Mouse (Mus musculus) kidney, postnatal 4 days (tissue): Measurements from ENCODE around the gene Mtor.

ENCODE experiments used
- DNase-seq, 2 experiments: peaks; one replicate each; pipeline ENCODE4 v3.0.0; 2021; ENCODE audit warnings: mixed read lengths in 2 of 2

The Mtor gene

GRCm38 (mm10) chr4:148535876-148536275, 87.5 kb downstream of the Mtor start:
- no peak for DNase-seq

DNA sequence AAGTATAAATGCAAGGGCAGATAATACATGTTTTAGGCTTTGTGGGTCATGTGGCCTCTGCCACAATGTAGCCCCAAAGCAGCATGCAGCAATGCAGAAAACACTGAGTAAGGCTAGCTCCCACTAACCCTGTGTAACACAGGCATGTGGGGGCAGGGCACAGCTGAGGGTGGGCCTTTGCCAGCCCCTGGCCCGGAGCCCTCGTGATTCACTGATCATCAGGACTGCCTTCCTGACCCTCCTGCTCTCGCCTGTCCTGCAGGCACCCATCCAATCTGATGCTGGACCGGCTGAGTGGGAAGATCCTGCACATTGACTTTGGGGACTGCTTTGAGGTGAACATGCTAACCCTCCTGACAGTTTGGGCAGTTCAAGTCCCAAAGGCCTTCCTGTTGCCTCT, 100.7 kb downstream of the Mtor start:
- DNase-seq, result no peak

DNA sequence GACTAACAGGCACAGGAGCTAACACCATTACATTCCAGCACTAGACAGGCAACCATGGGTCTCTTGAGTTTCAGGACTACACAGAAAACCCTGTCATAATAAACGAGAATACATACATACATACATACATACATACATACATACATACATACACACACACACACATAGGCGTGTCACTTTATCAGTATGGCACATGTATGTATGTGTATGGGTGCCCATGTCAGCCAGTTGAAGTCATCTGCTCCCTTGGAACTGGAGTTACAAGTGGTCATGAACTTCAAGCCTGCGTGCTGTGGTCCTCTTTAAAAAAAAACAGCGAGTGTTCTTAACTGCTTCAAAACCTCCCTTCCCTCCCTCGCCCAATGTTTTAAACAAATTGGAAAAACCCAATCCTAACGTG, 109.4 kb downstream of the Mtor start:
- no peak for DNase-seq

DNA sequence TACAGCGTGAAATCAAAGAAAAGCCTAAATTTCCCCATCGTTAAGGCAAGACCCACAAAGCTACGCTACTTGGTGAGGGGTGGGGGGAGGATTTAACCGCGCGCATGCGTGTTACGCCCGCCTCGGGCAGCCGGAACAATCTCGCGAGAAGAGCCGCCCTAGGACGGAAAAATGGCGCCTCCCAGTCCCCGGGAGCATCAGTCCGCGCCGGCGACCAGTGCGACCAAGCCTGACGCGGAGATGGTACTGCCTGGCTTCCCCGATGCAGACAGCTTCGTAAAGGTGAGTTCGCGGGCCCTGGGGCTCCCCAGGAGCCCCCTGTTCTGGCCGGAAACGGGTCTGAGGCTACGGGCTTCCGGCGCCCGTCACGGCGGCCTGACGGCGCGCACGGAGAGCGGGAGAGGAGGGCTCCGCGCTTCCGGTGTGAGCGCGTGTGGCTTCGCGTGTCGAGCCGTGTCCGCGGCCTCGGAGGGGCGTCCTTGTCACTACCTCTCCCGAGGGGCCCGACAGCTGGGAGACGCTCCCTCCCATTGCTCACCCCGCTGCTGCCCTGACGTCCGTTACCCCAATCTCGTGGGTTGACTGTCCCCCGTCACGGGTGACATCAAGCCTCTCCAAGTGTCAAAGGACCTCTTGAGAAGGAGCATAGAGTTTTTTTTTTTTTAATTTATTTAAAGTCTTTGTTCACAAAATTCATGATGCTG, 110.0 kb downstream of the Mtor start, which contains the start of gene Exosc10:
TSS of gene Exosc10 (plus strand) at position 133 of the 704 bp plus-strand sequence.
- DNase-seq, result peak; percentile 91 to 94

GRCm38 (mm10) chr4:148562676-148563075, 114.3 kb downstream of the Mtor start:
- no peak for DNase-seq

DNA sequence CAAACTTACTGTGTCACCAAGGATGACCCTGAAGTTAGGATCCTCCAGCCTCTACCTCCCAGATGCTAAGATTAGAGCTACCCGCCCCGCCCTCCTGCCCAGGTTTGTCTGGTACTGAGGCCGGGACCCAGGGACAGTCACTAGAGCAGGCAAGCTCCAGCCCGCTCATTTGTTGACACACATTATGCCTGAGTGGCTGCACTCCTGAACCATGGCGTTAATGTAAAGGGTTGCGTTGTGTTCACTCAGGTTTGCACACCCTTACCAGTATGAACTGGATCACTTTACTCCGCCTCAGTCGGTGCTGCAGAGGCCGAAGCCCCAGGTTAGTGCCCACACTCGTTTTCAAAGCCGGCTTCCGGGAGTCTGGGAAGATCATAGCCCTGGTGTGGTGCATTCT, 115.2 kb downstream of the Mtor start:
- no peak for DNase-seq

DNA sequence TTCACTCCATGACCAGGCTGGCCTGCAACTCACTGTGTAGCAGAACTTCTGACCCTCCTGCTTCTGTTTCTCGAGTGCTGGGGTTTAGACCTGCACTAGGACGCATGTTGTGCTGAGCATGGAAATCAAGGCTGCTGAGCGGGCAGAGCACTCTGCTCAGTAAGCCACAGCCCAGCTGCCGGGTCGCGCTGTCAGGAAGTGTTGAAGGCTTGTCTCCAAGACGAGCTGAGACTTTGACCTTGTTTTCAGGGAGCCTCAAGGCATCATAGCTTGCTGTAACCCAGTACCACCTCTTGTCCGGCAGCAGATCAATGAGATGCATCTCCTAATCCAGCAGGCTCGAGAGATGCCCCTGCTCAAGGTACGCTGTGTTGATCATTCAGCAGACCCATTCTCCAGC, 121.7 kb downstream of the Mtor start:
- DNase-seq, result no peak

DNA sequence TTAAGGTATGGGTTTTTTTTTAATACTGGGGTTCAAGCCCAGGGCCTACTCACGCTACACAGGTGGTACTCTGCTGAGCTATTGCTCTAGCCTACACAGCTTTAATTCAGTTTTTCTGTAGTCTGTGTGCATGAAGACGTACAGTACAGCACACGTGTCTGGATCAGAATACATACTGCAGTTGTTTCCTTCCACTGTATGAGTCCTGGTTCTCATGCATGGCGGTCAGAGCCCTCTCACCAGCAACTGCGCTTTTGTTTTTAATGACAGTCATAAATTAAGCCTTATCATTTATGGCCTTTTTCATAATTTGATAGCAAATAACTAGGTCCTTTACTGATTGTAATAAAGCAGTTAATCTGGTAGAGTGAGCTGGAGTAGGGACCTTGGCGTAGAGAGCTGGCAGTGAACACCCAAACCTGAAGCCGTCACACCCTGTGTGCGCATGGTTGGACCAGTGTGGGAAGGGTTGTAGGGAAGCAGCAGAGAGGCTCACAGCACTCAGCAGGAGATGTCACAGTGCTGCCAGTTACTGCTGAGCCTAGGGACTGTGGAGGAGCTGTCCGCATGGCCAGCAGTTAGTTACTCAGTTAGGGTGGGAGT, 122.4 kb downstream of the Mtor start:
- no peak for DNase-seq

DNA sequence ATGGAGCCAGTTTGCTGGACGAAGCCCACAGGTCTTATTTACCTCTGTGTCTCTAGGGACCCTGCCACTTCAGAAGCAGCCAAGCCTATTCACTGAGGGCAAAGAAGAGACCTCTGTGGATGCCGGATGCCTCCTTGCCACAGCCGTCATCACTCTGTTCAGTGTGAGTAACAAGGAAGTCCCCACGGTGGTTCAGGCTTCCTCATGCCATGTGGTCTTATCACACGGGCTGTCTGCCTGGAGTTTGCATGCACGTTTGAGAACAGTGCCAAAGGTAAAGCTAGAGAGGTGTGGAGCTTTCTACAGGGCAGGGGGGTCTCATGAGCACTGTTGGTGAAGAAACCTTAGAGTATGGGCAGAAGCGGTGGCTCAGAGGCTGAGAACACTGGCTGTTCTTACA, 124.8 kb downstream of the Mtor start:
- no peak for DNase-seq

GRCm38 (mm10) chr4:148580765-148581164, 132.4 kb downstream of the Mtor start:
- no peak for DNase-seq

- DNase-seq, result no peak
Measured at GRCm38 (mm10) chr4:148581422-148581821, 133.0 kb downstream of the Mtor start.

- DNase-seq, result no peak
Measured at GRCm38 (mm10) chr4:148583257-148583656, 134.8 kb downstream of the Mtor start.

DNA sequence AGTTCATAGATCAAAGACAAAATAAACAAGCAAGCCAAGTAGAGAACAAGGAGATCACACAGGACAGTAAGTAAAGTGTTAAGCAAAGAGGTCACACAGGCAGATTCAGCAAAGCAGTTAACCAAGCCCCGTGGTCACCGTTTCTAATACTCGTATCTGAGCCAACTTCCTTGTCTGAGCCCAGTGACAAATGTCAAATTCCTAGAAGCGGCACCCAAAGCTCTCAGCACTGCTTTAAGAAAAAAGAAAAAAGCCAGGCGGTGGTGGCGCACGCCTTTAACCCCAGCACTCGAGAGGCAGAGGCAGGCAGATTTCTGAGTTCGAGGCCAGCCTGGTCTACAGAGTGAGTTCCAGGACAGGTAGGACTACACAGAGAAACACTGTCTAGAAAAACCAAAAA, 138.2 kb downstream of the Mtor start:
- DNase-seq, result no peak

DNA sequence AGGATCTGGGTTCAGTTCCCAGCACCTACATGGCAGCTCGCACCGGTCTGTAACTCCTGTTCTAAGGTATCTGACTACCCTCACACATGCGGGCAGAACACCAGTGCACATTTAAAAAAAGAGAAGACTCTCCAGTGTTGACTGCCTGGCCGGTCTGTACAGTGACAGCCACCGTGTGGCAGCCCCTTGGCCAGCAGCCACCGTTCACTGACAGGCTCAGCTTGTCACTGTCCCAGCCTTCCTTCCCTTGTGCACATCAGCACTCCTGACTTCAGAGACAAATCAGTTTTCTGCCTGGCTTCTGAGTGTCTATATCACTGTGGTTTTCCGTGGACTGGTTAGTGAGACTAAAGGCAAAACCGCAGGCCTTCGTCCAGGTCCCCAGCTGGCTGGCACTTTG, 140.4 kb downstream of the Mtor start:
- no peak for DNase-seq

DNA sequence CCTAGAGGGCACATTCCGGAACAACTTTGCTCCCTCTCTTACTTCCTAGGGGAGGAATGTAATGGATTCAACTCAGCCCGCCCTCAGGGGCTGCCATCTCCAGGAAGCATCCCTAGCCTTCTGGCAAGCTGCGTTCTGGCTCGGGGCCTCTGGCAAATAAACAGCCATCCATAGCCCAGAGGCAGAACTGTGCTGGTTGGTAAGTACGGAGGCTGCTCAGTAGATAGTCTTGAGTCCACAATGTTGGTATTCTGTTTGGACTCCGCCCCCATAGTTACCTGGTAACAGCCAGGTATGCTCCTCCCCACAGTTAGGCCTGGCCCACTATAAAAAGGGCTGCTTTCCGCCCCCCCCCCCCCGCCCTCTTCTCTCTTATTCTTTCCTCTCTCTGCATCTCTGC, 141.2 kb downstream of the Mtor start:
- no peak for DNase-seq

DNA sequence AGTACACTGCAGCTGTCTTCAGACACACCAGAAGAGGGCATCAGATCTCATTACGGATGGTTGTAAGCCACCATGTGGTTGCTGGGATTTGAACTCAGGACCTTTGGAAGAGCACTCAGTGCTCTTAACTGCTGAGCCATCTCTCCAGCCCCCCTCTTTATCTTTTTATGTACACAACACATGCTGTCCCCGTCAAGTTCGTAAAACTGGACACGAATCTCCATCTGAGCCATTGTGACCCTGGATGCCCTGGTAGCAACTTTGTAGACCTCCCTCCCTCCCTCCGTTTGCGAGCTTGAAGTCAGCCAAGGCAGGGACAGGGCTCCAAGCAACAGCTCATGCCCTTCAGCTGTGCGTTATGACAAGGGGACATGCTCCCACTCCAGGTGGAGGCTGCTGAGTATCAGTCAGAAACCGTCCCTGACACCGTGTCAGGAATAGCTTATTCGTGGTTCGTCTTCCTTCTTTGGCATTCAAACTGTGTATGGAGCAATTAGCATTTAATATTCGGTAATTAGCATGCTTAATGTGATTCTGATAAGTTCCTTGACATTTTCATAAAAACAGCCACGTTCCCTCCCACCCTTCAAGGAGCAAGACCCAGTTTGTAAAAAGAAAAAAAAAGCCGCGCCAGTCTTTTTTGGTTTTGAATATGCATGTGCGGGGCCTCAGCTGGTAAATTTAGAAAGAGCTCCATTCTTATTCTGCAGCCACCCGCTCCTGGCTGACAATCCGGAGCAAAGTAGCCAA, 142.2 kb downstream of the Mtor start:
- peak; percentile 21 to 40 for DNase-seq

GRCm38 (mm10) chr4:148591171-148591630, 142.8 kb downstream of the Mtor start, which contains the start of gene Srm:
Gene Srm (plus strand): TSS chr4:148591503.
- peak; percentile 98 to 99 for DNase-seq

DNA sequence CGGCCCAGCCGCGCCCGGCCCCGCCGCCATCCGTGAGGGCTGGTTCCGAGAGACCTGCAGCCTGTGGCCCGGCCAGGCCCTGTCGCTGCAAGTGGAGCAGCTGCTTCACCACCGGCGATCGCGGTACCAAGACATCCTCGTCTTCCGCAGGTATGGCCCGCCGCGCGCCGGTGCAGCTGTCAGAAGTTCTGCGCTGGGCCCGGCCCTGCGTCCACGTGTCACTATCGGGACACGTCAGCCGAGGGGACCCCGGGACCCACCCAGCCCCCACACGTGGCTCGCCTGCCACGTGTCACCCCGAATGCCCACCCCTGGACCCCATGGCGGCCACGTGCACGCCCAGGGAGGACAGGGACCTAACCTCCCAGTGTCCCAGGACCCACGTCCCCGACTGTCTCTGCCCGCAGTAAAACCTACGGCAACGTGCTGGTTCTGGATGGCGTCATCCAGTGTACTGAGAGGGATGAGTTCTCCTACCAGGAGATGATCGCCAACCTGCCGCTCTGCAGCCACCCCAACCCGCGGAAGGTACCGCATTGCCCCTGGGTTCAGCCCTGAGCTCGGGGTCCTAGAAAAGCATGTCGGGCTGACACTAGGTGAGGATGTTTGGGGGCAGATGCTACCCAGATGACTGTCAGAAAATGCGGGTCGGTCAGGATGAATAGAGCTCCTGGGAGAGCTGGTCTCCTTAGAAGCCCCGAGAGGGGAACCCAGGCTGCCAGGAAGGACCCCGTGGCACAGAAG, 143.4 kb downstream of the Mtor start:
- DNase-seq, result no peak

DNA sequence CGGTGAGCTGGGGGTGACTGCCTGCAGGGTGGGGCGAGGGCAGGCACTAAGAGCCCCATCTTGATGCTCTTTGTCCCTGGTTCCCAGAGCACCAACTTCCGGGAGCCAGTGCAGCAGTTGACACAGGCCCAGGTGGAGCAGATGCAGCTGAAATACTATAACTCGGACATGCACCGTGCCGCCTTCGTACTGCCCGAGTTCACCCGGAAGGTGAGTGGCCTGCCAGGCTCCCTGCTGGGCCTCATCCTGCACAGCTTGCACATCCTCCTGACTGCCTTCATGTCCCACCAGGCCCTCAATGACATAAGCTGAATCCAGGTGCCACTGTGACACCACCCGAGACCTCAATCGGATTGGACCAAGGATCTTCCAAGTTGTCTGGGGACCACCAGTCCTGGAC, 145.6 kb downstream of the Mtor start:
- DNase-seq, result no peak

DNA sequence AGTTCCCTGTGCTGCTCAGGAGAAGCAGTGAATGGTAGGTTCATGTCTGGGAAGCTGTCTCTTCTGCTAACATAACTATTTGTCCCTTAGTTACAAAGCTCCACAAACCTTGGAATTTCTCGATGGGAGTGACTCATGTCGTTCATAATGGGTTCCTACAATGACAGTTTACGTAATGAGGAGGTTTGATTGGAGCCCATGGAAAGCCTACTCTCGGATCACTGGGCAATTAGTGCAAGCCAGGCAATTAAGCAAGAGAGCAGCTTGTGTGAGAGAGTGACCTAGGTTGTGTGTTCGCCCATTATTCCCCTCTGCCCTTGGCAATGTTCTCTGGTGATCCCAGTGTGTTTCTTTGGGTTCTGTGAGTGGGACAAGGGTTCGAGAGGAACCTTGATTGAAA, 147.5 kb downstream of the Mtor start:
- no peak for DNase-seq

DNA sequence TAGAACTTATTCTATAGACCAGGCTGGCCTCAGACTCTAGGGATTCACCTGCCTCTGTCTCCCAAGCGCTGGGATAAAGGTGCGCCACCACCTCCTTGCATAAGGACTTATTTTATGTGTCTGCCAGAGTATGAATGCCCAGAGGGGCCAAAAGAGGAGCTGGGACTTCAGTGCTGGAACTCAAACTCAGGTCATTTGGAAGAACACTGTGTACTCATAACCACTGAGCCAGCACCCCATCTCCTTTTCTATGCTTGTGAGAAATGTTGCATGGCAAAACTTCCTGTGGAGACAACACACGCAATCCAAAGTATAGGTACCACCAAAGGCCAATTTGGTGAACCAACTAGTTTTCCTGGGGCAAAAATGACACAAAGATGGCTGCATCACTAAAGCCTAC, 148.3 kb downstream of the Mtor start:
- DNase-seq, result no peak

DNA sequence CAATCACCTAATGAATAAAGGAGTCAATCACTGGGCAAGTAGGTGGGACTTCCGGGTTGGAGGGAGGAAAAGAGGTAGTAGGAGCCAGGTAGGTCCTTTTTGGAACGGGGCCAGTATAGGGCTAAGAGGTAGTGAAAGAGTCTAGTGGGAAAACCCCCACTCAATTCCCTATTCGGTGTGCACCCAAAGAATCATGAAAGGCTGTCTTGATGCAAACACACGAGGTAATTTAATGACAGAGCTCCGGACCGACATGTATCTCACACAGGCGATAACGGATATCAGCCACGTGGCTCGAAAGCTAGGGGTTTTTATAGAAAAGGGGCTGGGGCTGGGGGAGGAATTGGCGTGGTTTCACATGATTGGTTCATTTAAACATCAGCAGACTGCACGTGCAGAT, 150.4 kb downstream of the Mtor start:
- no peak for DNase-seq

GRCm38 (mm10) chr4:148600316-148600715, 151.9 kb downstream of the Mtor start:
- no peak for DNase-seq
